Mouse (Mus musculus): ENCODE results near the gene 4930595M18Rik.

4930595M18Rik gene

GRCm38 (mm10) chrX:81458021-81458420, at the start of gene 4930595M18Rik:
4930595M18Rik (minus strand) TSS chrX:81458121.
- DNase-seq (ENCODE audit: low spot score): no peak

- DNase-seq (ENCODE audit: low spot score): peak; percentile 38
Measured at GRCm38 (mm10) chrX:81472500-81472899, 14.6 kb upstream of the 4930595M18Rik start.

Data from retina, embryonic 14.5 days (tissue).